Mouse (Mus musculus) frontal cortex, adult 2 months (tissue): ENCODE data around the gene Nle1. TPM values are rescaled to one million over a fixed set of nuclear protein-coding genes. Genes with fewer than 3 reads are reported as not detected.

Source experiments
- polyA plus RNA-seq: library from polyadenylated mRNA; depleted of rRNA; stranded (reverse); fragments of >200 nt; gene quantifications from 2 replicates; pipeline ENCODE4 v1.2.3, GENCODE M21; 2012; rRNA removed

The Nle1 gene
- polyA plus RNA-seq, 1 experiment: 39.1 TPM

Other genes with a start within 250 kb of the Nle1 start
- 0.13 and 0.18 TPM in 2 replicates for gene Cct6b, start 144.1 kb downstream of the Nle1 start, polyA plus RNA-seq
- gene Zfp830, start 144.1 kb downstream of the Nle1 start, polyA plus RNA-seq: 13.0 and 13.7 TPM in 2 replicates
- 18.6 and 23.3 TPM in 2 replicates for gene Lig3, start 127.3 kb downstream of the Nle1 start, polyA plus RNA-seq
- 7.7 and 8.6 TPM in 2 replicates for gene Rffl, start 37.2 kb downstream of the Nle1 start, polyA plus RNA-seq
- gene Rad51d, start 17.8 kb downstream of the Nle1 start, polyA plus RNA-seq: 12.9 TPM in 2 replicates
- gene Fndc8, start 16.3 kb downstream of the Nle1 start, polyA plus RNA-seq: not detected in 2 replicates
- 2.0 and 2.5 TPM in 2 replicates for gene Unc45b, start 2.1 kb upstream of the Nle1 start, polyA plus RNA-seq
- gene Slfn5, start 42.9 kb upstream of the Nle1 start, polyA plus RNA-seq: 4.6 and 5.1 TPM in 2 replicates
- gene Slfn9, start 83.4 kb upstream of the Nle1 start, polyA plus RNA-seq: 0.30 and 0.36 TPM in 2 replicates
- gene Slfn8, start 112.4 kb upstream of the Nle1 start, polyA plus RNA-seq: 0.68 and 0.92 TPM in 2 replicates
- gene Slfn2, start 156.7 kb upstream of the Nle1 start, polyA plus RNA-seq: 1.6 and 3.2 TPM in 2 replicates
- 0.08 TPM in 2 replicates for gene Slfn1, start 208.4 kb upstream of the Nle1 start, polyA plus RNA-seq